21 mouse cellular contexts compared by ENCODE assay signal in genomic region chr4:86871988-86872387, GRCm38 (mm10). TPM values are rescaled to one million over a fixed set of nuclear protein-coding genes. Genes with fewer than 3 reads are reported as not detected.
A peak's percentile ranks its signal among the peaks of the same experiment; 100 is the strongest.
DNase-seq lines count a peak whose midpoint lies in the region; TF ChIP-seq lines count a peak whose summit lies in the region.
"Had no signal": no experiment of that assay in that cellular context is flagged by ENCODE, and none has a peak within 500 bp of the region (broad histone marks: within the 10 kb centered on the region; RNA-seq: fewer than 3 reads in every experiment).

No protein-coding gene starts in this region.

- no peak overlapping the region for H3K27ac ChIP-seq in gastrocnemius, adult 2 months
- H3K27ac ChIP-seq in layer of hippocampus, adult 2 months, result no peak overlapping the region
- H3K27ac ChIP-seq: embryonic facial prominence, embryonic 10.5 days; embryonic facial prominence, embryonic 12.5 days; forebrain, embryonic 13.5 days; forebrain, embryonic 15.5 days had no signal

- no peak overlapping the region for H3K4me3 ChIP-seq in gastrocnemius, adult 2 months
- no peak overlapping the region for H3K4me3 ChIP-seq in layer of hippocampus, adult 2 months
- H3K4me3 ChIP-seq: embryonic facial prominence, embryonic 10.5 days; embryonic facial prominence, embryonic 12.5 days; forebrain, embryonic 13.5 days; forebrain, embryonic 15.5 days had no signal

- 0 out of 2 replicates have a peak, but pooled peaks have one; percentile 4 for TF ChIP-seq CTCF in gastrocnemius, adult 2 months (IDR thresholded peaks at IDR 0.05)
- peak; percentile 45 for TF ChIP-seq CTCF in layer of hippocampus, adult 2 months (conservative IDR thresholded peaks at IDR 0.05)

- no peak for DNase-seq in gastrocnemius, adult 2 months
- no peak for DNase-seq in gastrocnemius, postnatal 10 days
- DNase-seq in layer of hippocampus, adult 2 months (ENCODE audit: low spot score in 2 of 2), result no peak
- DNase-seq in layer of hippocampus, adult 9-10 months (ENCODE audit: low spot score), result no peak
- DNase-seq in R1 (ENCODE audit: low read depth, low spot score), result peak; percentile 63
- DNase-seq in embryo, embryonic 11 days, result no peak
- DNase-seq in urinary bladder, postnatal 10 days (ENCODE audit: low spot score), result no peak
- DNase-seq: adrenal gland, adult 8-10 months; adrenal gland, postnatal 14 days; adrenal gland, postnatal 36 days; B cell, adult 2 months; cerebellum, adult 11-12 months; cerebellum, adult 2 months; cerebellum, adult 9-10 months; cerebellum, postnatal 10 days; cerebellum, postnatal 25 days; forebrain, postnatal 0 days had no signal

- intact Hi-C loops in gastrocnemius, adult 2 months (cut with DNase I), result no loop called here

RNA-seq across cellular contexts. Expression of gene Acer2, which starts 2.2 kb away (rescaled TPM):
- total RNA-seq in gastrocnemius, adult 2 months (2021), result 1 to 10 TPM; 1.9 to 2.1 TPM
- 1 to 10 TPM; 1.6 to 2.7 TPM for total RNA-seq in gastrocnemius, postnatal 10 days (2021)
- 1 to 10 TPM; 5.1 TPM for total RNA-seq in layer of hippocampus, adult 2 months (2021)

RNA-seq across cellular contexts. Expression of gene Rps6, which starts 14.8 kb away (rescaled TPM):
- 100 to 1,000 TPM; 393 to 501 TPM for total RNA-seq in gastrocnemius, adult 2 months (2021)
- total RNA-seq in gastrocnemius, postnatal 10 days (2021), result 100 to 1,000 TPM; 634 to 653 TPM
- 100 to 1,000 TPM; 437 to 445 TPM for total RNA-seq in layer of hippocampus, adult 2 months (2021)
